Mouse (Mus musculus) megakaryocyte, embryonic 14.5 days (primary cell): ENCODE data around the gene Grin2a. TPM values are rescaled to one million over a fixed set of nuclear protein-coding genes. Genes with fewer than 3 reads are reported as not detected.

Experiments used
- H3K27me3 ChIP-seq: replicated peaks from 2 replicates; pipeline ENCODE3; 2012; ENCODE audit warnings: inconsistent platforms
- H3K36me3 ChIP-seq: replicated peaks from 2 replicates; pipeline ENCODE3; 2012; ENCODE audit warnings: low read length, inconsistent platforms, mixed read lengths
- H3K4me1 ChIP-seq: 2 replicates; pipeline ENCODE4 v1.6.1; 2012; ENCODE audit warnings: inconsistent platforms
- H3K4me3 ChIP-seq: replicated peaks from 2 replicates; pipeline ENCODE3; 2012; ENCODE audit warnings: moderate library complexity, mild to moderate bottlenecking, inconsistent platforms
- H3K9me3 ChIP-seq: 2 replicates; pipeline ENCODE4 v1.6.1; 2012; ENCODE audit warnings: inconsistent platforms
- FLI1 ChIP-seq: IDR thresholded peaks from 2 replicates; pipeline ENCODE4 v1.6.1; 2012; ENCODE audit warnings: low read length, inconsistent platforms, mixed read lengths
- GATA1 ChIP-seq: IDR thresholded peaks from 3 replicates; pipeline ENCODE4 v1.6.1; 2012; ENCODE audit warnings: mixed read lengths, low read length, inconsistent platforms, borderline replicate concordance
- polyA plus RNA-seq: library from polyadenylated mRNA; stranded (reverse); fragments of >175 nt; gene quantifications from 2 replicates; pipeline ENCODE4 v1.2.3, GENCODE M21; 2012; ENCODE audit warnings: low replicate concordance; ENCODE audit not compliant: insufficient read depth

Grin2a gene
- polyA plus RNA-seq, 1 experiment: not detected

DNA sequence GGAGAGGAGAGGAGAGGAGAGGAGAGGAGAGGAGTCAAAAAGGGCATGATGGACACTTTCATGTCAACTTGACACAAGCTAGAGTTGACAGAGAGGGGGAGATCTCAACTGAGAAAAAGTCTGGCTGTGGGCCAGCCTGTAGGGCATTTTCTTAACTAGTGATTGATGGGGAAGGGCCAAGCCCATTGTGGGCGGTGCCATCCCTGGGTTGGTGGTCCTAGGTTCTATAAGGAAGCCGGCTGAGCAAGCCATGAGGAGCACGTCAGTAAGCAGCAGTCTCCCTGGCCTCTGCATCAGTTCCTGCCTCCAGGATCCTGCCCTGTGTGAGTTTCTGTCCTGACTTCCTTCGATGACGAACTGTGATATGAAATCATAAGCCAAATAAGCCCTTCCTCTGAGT lies 4.6 kb upstream of the Grin2a start:
- TF ChIP-seq GATA1: no peak
- no peak for TF ChIP-seq FLI1
- Histone ChIP-seq H3K36me3 (no peaks in the 10 kb centered on the region), H3K9me3 (peaks cover 7% of the 10 kb centered on the region)

DNA sequence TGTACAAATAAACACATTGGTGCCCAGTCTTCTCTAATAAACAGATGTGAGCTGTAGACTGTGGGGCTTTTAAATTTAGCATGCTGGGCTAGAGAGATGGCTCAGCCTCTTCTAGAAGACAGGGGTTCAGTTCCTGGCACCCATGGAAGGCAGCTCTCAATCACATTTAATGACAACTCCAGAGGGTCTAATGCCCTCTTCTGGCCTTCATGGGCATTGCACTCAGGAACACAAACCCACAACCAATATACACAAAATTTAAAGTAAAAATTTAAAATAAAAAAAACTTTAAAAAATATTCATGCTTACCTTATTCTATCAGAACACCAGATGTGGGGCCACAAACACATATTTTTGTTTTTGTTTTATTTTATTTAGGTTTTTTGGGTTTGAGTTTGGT lies 2.6 kb upstream of the Grin2a start:
- Histone ChIP-seq H3K9me3 (peaks cover 6% of the 10 kb centered on the region), H3K27me3 (peaks cover 31% of the 10 kb centered on the region), H3K36me3 (no peaks in the 10 kb centered on the region), H3K4me3 (no peak overlapping the region), H3K4me1 (peaks cover 6% of the 10 kb centered on the region; the same call in 1 of the 2 replicates)
- TF ChIP-seq FLI1 (no peak), GATA1 (no peak)

More for the DNA sequence above, 4.6 kb upstream of the Grin2a start:
- H3K4me3 ChIP-seq: no peak overlapping the region
- H3K27me3 ChIP-seq: peaks cover 11% of the 10 kb centered on the region
- no peaks in the 10 kb centered on the region for H3K4me1 ChIP-seq

DNA sequence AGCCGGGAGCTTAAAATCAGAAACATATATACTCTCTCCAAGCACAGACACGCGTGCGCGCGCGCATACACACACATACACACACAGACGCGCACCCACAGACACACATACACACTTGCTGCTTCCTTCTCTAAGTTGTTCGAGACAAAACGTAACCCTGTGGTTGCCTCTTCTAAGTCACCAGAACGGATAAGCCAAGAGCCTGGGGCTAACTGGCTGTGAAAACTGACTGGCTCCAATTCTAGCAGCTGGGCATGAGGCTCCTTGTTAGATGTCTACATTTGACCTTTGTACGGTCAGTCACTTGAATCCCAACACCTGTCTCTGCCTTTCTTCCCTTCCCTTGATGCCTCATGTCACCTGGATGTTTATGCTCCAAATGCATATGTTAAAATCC lies 452 bp upstream of the Grin2a start:
- H3K36me3 ChIP-seq: no peaks in the 10 kb centered on the region
- H3K9me3 ChIP-seq: no peaks in the 10 kb centered on the region
- no peak for TF ChIP-seq GATA1
- TF ChIP-seq FLI1: no peak
- H3K4me1 ChIP-seq: peaks cover 6% of the 10 kb centered on the region; the same call in 1 of the 2 replicates
- H3K4me3 ChIP-seq: no peak overlapping the region
- H3K27me3 ChIP-seq: peaks cover 42% of the 10 kb centered on the region

DNA sequence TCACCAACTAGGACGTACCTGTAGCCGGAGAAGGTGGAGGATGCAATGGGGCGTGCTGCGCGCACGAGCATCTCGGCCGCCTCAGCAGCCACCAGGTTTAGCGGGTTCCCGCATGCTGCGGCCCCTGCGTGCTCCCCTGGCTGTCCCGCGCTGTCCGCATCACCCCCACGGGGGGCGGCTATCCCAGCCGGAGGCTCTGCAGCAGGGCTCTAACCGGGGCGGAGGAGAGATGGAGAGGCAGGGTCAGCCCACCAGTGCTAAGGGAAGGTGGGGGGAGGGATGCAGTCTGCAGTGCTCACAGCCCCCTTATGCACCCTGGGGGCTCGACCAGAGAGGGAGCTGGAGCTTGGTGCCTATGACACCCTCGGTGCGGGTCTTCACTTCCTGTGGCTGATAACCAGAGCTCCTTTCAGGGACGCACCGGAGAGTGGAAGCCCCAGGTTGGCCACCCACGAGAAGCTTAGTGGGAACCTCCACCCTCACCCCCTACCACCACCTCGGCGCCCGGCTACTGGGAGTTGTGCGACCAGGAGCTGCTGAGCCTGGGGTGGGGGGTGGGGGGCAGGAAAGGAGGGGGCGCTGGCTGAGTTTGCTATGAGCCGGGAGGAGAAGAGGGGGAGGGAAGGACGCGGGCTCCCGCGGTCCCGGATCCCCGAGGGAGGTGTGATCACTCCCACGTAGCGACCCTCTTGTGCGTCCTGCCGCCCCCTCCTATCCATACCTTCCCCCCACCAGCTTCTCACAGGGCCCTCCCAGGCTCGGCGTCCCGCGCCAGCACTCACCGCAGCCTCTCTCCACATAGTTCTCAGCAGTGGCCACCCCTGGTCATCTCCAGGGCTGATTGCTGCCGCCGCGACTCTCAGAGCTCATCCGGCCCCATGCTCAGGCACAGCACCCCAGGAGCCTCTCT lies 1.1 kb downstream of the Grin2a start:
- H3K36me3 ChIP-seq: no peaks in the 10 kb centered on the region
- H3K4me1 ChIP-seq: peaks cover 6% of the 10 kb centered on the region; the same call in 1 of the 2 replicates
- peaks cover 44% of the 10 kb centered on the region for H3K27me3 ChIP-seq
- H3K9me3 ChIP-seq: no peaks in the 10 kb centered on the region
- H3K4me3 ChIP-seq: no peak overlapping the region
- no peak for TF ChIP-seq GATA1
- no peak for TF ChIP-seq FLI1

DNA sequence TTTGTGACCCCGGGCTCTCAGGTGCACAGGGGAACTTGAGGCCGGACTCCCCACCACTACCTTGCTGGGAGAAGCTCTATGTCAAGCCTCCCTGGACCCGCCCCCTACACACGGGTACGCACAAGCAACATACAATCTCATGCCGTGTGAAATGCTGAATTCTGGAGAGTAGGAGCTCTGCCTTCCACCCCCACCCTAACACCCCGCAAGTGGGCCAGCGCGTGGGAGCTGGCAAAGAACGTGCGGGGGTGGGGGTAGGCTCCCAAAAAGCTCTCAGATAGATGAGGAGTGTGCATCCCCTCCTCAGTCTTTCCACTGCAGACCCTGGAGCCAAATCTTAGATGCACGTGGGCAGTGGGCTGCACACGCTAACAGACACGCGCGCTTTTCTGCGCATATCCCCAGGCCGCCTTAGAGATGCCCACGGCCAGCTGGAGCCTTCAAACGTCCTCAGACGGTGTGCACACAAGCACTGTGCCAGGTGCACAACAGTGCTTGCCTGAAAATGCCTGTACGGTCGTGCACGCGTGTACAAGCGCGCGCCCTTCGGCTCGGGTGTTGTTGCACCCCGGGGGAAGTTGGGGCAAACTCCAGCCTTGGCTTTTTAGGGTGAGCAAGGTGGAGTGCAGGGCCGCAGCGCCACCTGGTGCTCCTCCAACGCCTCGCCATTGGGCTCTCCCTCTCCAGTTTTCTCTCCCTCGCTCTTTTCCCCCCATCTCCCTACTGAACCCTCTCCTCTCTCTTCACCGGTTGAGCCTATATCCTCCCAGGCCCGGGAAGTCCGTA lies 1.9 kb downstream of the Grin2a start:
- TF ChIP-seq FLI1: no peak
- no peak for TF ChIP-seq GATA1

DNA sequence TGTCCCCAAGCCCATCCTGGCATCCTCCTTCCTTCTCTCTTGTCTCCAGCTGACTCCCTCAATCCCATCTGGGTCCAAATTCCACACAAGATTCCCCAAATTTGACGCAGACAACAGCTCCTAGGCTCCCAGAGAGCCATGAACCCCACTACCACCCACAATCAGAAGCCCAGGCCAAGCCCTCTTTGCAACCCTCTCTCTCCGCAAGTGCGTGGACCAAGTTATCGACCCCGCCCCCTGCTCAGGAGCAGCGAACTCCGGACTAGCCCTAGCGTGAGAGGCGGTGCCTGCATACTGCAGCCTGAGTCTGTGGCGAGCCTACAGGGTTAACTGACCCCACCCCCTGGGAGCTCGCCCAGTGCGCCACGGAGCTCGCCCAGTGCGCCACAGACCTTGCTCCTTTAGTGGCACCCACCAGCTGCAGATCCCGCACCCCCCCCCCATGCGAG lies 2.6 kb downstream of the Grin2a start:
- H3K4me1 ChIP-seq: peaks cover 6% of the 10 kb centered on the region; the same call in 1 of the 2 replicates
- TF ChIP-seq FLI1 (no peak), GATA1 (no peak)
- peaks cover 44% of the 10 kb centered on the region for H3K27me3 ChIP-seq
- no peak overlapping the region for H3K4me3 ChIP-seq
- no peaks in the 10 kb centered on the region for H3K9me3 ChIP-seq
- H3K36me3 ChIP-seq: no peaks in the 10 kb centered on the region

More for the DNA sequence above, 1.9 kb downstream of the Grin2a start:
- H3K9me3 ChIP-seq: no peaks in the 10 kb centered on the region
- H3K27me3 ChIP-seq: peaks cover 44% of the 10 kb centered on the region
- H3K4me3 ChIP-seq: no peak overlapping the region
- H3K36me3 ChIP-seq: no peaks in the 10 kb centered on the region
- peaks cover 6% of the 10 kb centered on the region; the same call in 1 of the 2 replicates for H3K4me1 ChIP-seq

DNA sequence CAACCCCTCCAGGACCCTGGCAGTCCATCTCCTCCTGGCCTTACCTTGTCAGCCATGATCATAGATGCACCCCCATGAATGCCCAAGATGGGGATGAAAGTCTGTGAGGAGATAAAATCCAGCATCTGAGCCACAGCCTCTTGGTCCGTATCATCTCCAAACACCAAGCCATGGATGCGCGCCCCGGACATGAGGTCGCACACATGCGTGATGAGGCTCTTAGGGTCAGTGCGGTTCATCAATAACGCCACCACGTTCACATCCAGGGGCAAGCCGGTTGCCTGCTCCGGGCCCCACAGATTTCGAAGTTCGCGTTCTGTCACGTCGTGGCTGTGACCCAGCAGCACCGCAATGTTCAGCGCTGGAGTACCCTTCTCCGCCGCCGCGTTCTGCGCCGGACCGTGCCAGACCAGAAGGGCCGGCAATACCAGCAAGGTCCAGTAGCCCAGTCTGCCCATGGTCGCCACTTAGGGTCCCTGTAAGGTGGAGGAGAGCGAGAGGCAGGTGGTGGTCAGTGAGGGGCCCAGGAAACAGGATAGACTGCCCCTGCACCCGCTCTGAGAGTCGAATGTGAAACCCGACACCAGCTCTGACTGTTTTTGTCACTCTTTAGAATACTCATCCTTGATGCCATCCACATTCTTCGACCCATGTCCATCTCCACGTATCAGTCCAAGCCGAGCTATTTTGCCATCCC lies 3.1 kb downstream of the Grin2a start:
- Histone ChIP-seq H3K27me3 (peaks cover 44% of the 10 kb centered on the region), H3K36me3 (no peaks in the 10 kb centered on the region), H3K4me3 (no peak overlapping the region), H3K9me3 (no peaks in the 10 kb centered on the region), H3K4me1 (peaks cover 6% of the 10 kb centered on the region; the same call in 1 of the 2 replicates)
- TF ChIP-seq GATA1 (no peak), FLI1 (no peak)

DNA sequence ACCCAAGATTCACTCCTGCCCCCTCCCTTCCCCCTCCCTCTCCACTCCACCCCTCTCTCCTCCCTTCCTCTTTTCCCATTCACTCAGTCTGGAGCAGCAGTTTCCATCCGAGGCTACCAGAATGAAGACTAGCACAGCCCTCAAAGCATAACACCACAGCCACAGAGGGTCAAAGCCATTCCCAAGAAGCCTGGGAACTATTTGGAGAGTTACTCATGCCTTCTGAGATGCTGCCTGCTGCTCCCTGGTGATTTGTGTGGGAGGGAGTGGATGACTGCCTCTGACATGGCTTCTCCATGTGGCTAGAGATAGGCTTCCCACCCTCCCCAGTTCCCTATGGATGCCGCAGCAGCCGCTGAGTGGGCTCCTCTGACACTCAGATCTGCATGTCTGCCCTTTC lies 10.3 kb downstream of the Grin2a start:
- H3K36me3 ChIP-seq: no peaks in the 10 kb centered on the region
- H3K27me3 ChIP-seq: no peaks in the 10 kb centered on the region
- no peaks in the 10 kb centered on the region for H3K4me1 ChIP-seq
- H3K9me3 ChIP-seq: no peaks in the 10 kb centered on the region
- TF ChIP-seq GATA1 (no peak), FLI1 (no peak)
- no peak overlapping the region for H3K4me3 ChIP-seq

DNA sequence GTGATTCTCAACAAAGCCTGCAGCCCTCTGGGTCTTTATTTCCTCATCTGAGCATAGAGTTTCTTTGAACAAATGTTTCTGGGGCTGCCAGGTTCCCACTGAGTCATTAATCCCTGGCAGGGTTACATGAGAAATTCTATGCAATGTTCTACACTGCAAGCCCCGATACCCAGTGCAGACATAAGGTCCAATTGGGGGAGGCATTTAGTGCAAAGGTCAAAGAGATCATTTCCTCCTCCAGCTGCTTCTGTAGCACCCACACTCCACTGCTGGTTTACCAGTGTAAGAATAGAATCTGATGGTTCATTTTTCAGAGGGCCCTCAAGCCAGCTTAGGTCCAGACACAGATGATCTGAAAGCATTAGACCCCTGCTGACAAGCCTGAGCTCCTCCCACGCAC lies 14.7 kb downstream of the Grin2a start:
- H3K4me1 ChIP-seq: no peaks in the 10 kb centered on the region
- no peak overlapping the region for H3K4me3 ChIP-seq
- TF ChIP-seq GATA1 (no peak), FLI1 (no peak)
- no peaks in the 10 kb centered on the region for H3K9me3 ChIP-seq
- no peaks in the 10 kb centered on the region for H3K36me3 ChIP-seq
- H3K27me3 ChIP-seq: no peaks in the 10 kb centered on the region
